Mouse (Mus musculus) c-Kit-negative CD71-positive TER-119-positive erythroid progenitor cells, embryonic 14.5 days (primary cell): ENCODE measurements around the gene Hpse2.
A peak's percentile ranks its signal among the peaks of the same experiment; 100 is the strongest.
"Not testable (repeated sequence)": the region's sequence is repeated elsewhere in the genome, so short reads cannot be mapped to it uniquely, and the experiment has no call there.

Experiments
- DNase-seq: peaks from one replicate; pipeline ENCODE4 v3.0.0-alpha.2; 2013; ENCODE audit warnings: low read depth, low spot score

Gene Hpse2

GRCm38 (mm10) chr19:43388017-43388904, at the start of gene Hpse2:
Hpse2 (minus strand) TSS chr19:43388355.
- DNase-seq: no peak

- no peak for DNase-seq
These were observed 39.5 kb upstream of the Hpse2 start for GRCm38 (mm10) chr19:43427446-43428224.

- DNase-seq: no peak
These were observed 35.9 kb upstream of the Hpse2 start for GRCm38 (mm10) chr19:43424082-43424481.

- DNase-seq: no peak
These were observed 32.4 kb upstream of the Hpse2 start for GRCm38 (mm10) chr19:43420506-43420905.

GRCm38 (mm10) chr19:43415565-43415964, 27.4 kb upstream of the Hpse2 start:
- DNase-seq: no peak

GRCm38 (mm10) chr19:43407181-43407580, 19.0 kb upstream of the Hpse2 start:
- no peak for DNase-seq

GRCm38 (mm10) chr19:43396327-43396726, 8.2 kb upstream of the Hpse2 start:
- no peak for DNase-seq

GRCm38 (mm10) chr19:43387071-43387770, 934 bp downstream of the Hpse2 start:
- DNase-seq: no peak

- no peak for DNase-seq
These were observed 1.9 kb downstream of the Hpse2 start for GRCm38 (mm10) chr19:43386041-43386952.

- DNase-seq: no peak
These were observed 2.7 kb downstream of the Hpse2 start for GRCm38 (mm10) chr19:43385451-43385850.

GRCm38 (mm10) chr19:43384978-43385431, 3.1 kb downstream of the Hpse2 start:
- DNase-seq: no peak

- no peak for DNase-seq
These were observed 3.7 kb downstream of the Hpse2 start for GRCm38 (mm10) chr19:43384346-43384977.

GRCm38 (mm10) chr19:43358830-43359229, 29.3 kb downstream of the Hpse2 start:
- DNase-seq: peak; percentile 38

- no peak for DNase-seq
These were observed 77.0 kb downstream of the Hpse2 start for GRCm38 (mm10) chr19:43311125-43311524.

GRCm38 (mm10) chr19:43306756-43307155, 81.4 kb downstream of the Hpse2 start:
- no peak for DNase-seq

GRCm38 (mm10) chr19:43281336-43281735, 106.8 kb downstream of the Hpse2 start:
- not testable (repeated sequence) for DNase-seq

- DNase-seq: no peak
These were observed 144.2 kb downstream of the Hpse2 start for GRCm38 (mm10) chr19:43243993-43244392.

- DNase-seq: no peak
These were observed 156.4 kb downstream of the Hpse2 start for GRCm38 (mm10) chr19:43231711-43232110.

- DNase-seq: no peak
These were observed 194.6 kb downstream of the Hpse2 start for GRCm38 (mm10) chr19:43193562-43193961.

- no peak for DNase-seq
These were observed 212.7 kb downstream of the Hpse2 start for GRCm38 (mm10) chr19:43175437-43175965.
